Mouse (Mus musculus) liver, adult 2 months (tissue): Measurements from ENCODE around the gene Lexm. TPM values are rescaled to one million over a fixed set of nuclear protein-coding genes. Genes with fewer than 3 reads are reported as not detected.

Experiments
- DNase-seq: peaks from one replicate; pipeline ENCODE4 v3.0.0-alpha.2; 2011; ENCODE audit warnings: low read depth, low spot score; ENCODE audit errors: extremely low read depth
- H3K27ac ChIP-seq: fragments of 200-500 bp; replicated peaks from 2 replicates; pipeline ENCODE4 v1.5.1; 2012; ENCODE audit warnings: low read depth, mild to moderate bottlenecking, control low read depth, inconsistent platforms, low read length; ENCODE audit not compliant: insufficient read depth
- H3K27me3 ChIP-seq: fragments of 200-500 bp; 2 replicates; pipeline ENCODE4 v1.6.1; 2012; ENCODE audit warnings: mild to moderate bottlenecking, moderate library complexity, low read length, inconsistent platforms; ENCODE audit not compliant: control insufficient read depth, insufficient read depth
- H3K36me3 ChIP-seq: fragments of 200-500 bp; 2 replicates; pipeline ENCODE4 v1.6.1; 2012; ENCODE audit warnings: low read length, inconsistent platforms; ENCODE audit not compliant: control insufficient read depth, insufficient read depth
- H3K4me1 ChIP-seq: fragments of 200-500 bp; 2 replicates; pipeline ENCODE4 v1.6.1; 2011; ENCODE audit warnings: low read length; ENCODE audit not compliant: control insufficient read depth, insufficient read depth
- H3K4me3 ChIP-seq: fragments of 200-500 bp; 2 replicates; pipeline ENCODE4 v1.5.1; 2011; ENCODE audit warnings: low read depth, mild to moderate bottlenecking, control low read depth, low read length, moderate library complexity; ENCODE audit not compliant: insufficient read depth
- H3K79me2 ChIP-seq: fragments of 200-500 bp; 2 replicates; pipeline ENCODE4 v1.6.1; 2012; ENCODE audit warnings: inconsistent platforms, mild to moderate bottlenecking, low read length, moderate library complexity; ENCODE audit not compliant: control insufficient read depth, insufficient read depth
- H3K9ac ChIP-seq: fragments of 200-500 bp; 2 replicates; pipeline ENCODE4 v1.6.1; 2012; ENCODE audit warnings: low read depth, mild to moderate bottlenecking, control low read depth, inconsistent platforms, low read length
- CTCF ChIP-seq: fragments of 200-500 bp; IDR thresholded peaks from 2 replicates; pipeline ENCODE4 v1.5.1; 2011; ENCODE audit warnings: low read depth, low read length, control low read depth
- POLR2A ChIP-seq: fragments of 200-500 bp; IDR thresholded peaks from 2 replicates; pipeline ENCODE4 v1.6.1; 2011; ENCODE audit warnings: low read length, control low read depth; ENCODE audit not compliant: insufficient read depth; ENCODE audit errors: extremely low read depth
- WGBS: fragments of 180-500 bp; shearing (Covaris S2); methylation state at CpG from one replicate; pipeline ENCODE4 v1.1.7; 2018; 5-methylcytosine and 5-hydroxymethylcytosine counted together
- polyA plus RNA-seq: library from polyadenylated mRNA; depleted of rRNA; stranded (reverse); fragments of >200 nt; gene quantifications from 2 replicates; pipeline ENCODE4 v1.2.3, GENCODE M21; 2012
- total RNA-seq: library from RNA; depleted of rRNA; stranded (reverse); fragments of >200 nt; gene quantifications from 2 replicates; pipeline ENCODE4 v1.2.3, GENCODE M21; 2014

The Lexm gene
- total and polyA plus RNA-seq, 2 experiments: not detected

GRCm38 (mm10) chr4:106630333-106631220 is 13.5 kb upstream of the Lexm start:
- no peak for TF ChIP-seq POLR2A
- peak; percentile 25; the same call in 1 of the 2 replicates for TF ChIP-seq CTCF
- no peaks in the 10 kb centered on the region for H3K4me1 ChIP-seq
- H3K4me3 ChIP-seq: no peak overlapping the region
- H3K27ac ChIP-seq: no peak overlapping the region
- H3K79me2 ChIP-seq: no peaks in the 10 kb centered on the region
- H3K9ac ChIP-seq: no peak overlapping the region
- 54% methylated on average over 14 of the region's 14 CpGs for WGBS
- H3K27me3 ChIP-seq: no peaks in the 10 kb centered on the region
- no peaks in the 10 kb centered on the region for H3K36me3 ChIP-seq
- DNase-seq: peak; percentile 34

GRCm38 (mm10) chr4:106629374-106629773 is 12.3 kb upstream of the Lexm start:
- H3K4me1 ChIP-seq: no peaks in the 10 kb centered on the region
- H3K27ac ChIP-seq: no peak overlapping the region
- 67% methylated on average over 5 of the region's 5 CpGs for WGBS
- no peaks in the 10 kb centered on the region for H3K36me3 ChIP-seq
- H3K27me3 ChIP-seq: no peaks in the 10 kb centered on the region
- H3K79me2 ChIP-seq: no peaks in the 10 kb centered on the region
- TF ChIP-seq POLR2A (no peak), CTCF (no peak)
- H3K4me3 ChIP-seq: no peak overlapping the region
- DNase-seq: no peak
- H3K9ac ChIP-seq: no peak overlapping the region

GRCm38 (mm10) chr4:106628650-106629360 is 11.8 kb upstream of the Lexm start:
- 25% methylated on average over 9 of the region's 9 CpGs for WGBS
- no peaks in the 10 kb centered on the region for H3K27me3 ChIP-seq
- peak; percentile 7 for DNase-seq

GRCm38 (mm10) chr4:106627809-106628208 is 10.8 kb upstream of the Lexm start:
- H3K36me3 ChIP-seq: no peaks in the 10 kb centered on the region
- no peak overlapping the region for H3K27ac ChIP-seq
- peaks cover 1% of the 10 kb centered on the region; the same call in 1 of the 2 replicates for H3K27me3 ChIP-seq
- no peak for DNase-seq
- no peak overlapping the region for H3K9ac ChIP-seq
- no peak for TF ChIP-seq CTCF
- TF ChIP-seq POLR2A: no peak
- H3K79me2 ChIP-seq: no peaks in the 10 kb centered on the region
- 87% methylated on average over 5 of the region's 5 CpGs for WGBS
- no peak overlapping the region for H3K4me3 ChIP-seq
- H3K4me1 ChIP-seq: no peaks in the 10 kb centered on the region

More at GRCm38 (mm10) chr4:106628650-106629360, 11.8 kb upstream of the Lexm start:
- Histone ChIP-seq H3K9ac (no peak overlapping the region), H3K79me2 (no peaks in the 10 kb centered on the region), H3K4me3 (no peak overlapping the region), H3K4me1 (no peaks in the 10 kb centered on the region), H3K27ac (no peak overlapping the region), H3K36me3 (no peaks in the 10 kb centered on the region)
- TF ChIP-seq CTCF (no peak), POLR2A (no peak)

GRCm38 (mm10) chr4:106624271-106624670 is 7.2 kb upstream of the Lexm start:
- Histone ChIP-seq H3K79me2 (no peaks in the 10 kb centered on the region), H3K27ac (no peak overlapping the region), H3K4me3 (no peak overlapping the region), H3K36me3 (no peaks in the 10 kb centered on the region), H3K9ac (no peak overlapping the region), H3K27me3 (peaks cover 10% of the 10 kb centered on the region), H3K4me1 (0 out of 2 replicates have a peak, but pooled peaks cover 3% of the 10 kb centered on the region)
- WGBS: 83% methylated on average over 10 of the region's 10 CpGs
- DNase-seq: no peak
- TF ChIP-seq CTCF: no peak
- TF ChIP-seq POLR2A: no peak
